Mouse (Mus musculus): ENCODE measurements around the gene Smim24.

Smim24 gene

GRCm38 (mm10) chr10:81422191-81422590 is 29.3 kb downstream of the Smim24 start:
- DNase-seq (ENCODE audit: low read depth, low spot score) = no peak

GRCm38 (mm10) chr10:81422661-81423217 is 29.9 kb downstream of the Smim24 start:
- no peak for DNase-seq (ENCODE audit: low read depth, low spot score)

- no peak for DNase-seq (ENCODE audit: low read depth, low spot score)
These were observed 30.8 kb downstream of the Smim24 start for GRCm38 (mm10) chr10:81423476-81424245.

- DNase-seq (ENCODE audit: low read depth, low spot score) = no peak
These were observed 31.6 kb downstream of the Smim24 start for GRCm38 (mm10) chr10:81424246-81425051.

GRCm38 (mm10) chr10:81425236-81425850 is 32.5 kb downstream of the Smim24 start:
- DNase-seq (ENCODE audit: low read depth, low spot score) = no peak

- no peak for DNase-seq (ENCODE audit: low read depth, low spot score)
These were observed 33.3 kb downstream of the Smim24 start for GRCm38 (mm10) chr10:81426081-81426671.

- no peak for DNase-seq (ENCODE audit: low read depth, low spot score)
These were observed 34.0 kb downstream of the Smim24 start for GRCm38 (mm10) chr10:81426897-81427296.

- DNase-seq (ENCODE audit: low read depth, low spot score) = no peak
These were observed 34.5 kb downstream of the Smim24 start for GRCm38 (mm10) chr10:81427327-81427726.

GRCm38 (mm10) chr10:81427804-81428506 is 35.1 kb downstream of the Smim24 start:
- DNase-seq (ENCODE audit: low read depth, low spot score) = no peak

- no peak for DNase-seq (ENCODE audit: low read depth, low spot score)
These were observed 35.6 kb downstream of the Smim24 start for GRCm38 (mm10) chr10:81428507-81428870.

- no peak for DNase-seq (ENCODE audit: low read depth, low spot score)
These were observed 36.2 kb downstream of the Smim24 start for GRCm38 (mm10) chr10:81429092-81429491.

GRCm38 (mm10) chr10:81429605-81430061 is 36.8 kb downstream of the Smim24 start:
- DNase-seq (ENCODE audit: low read depth, low spot score) = no peak

- peak; percentile 72 for DNase-seq (ENCODE audit: low read depth, low spot score)
These were observed 37.4 kb downstream of the Smim24 start for GRCm38 (mm10) chr10:81430141-81430830.

GRCm38 (mm10) chr10:81430831-81431525 is 38.1 kb downstream of the Smim24 start:
- DNase-seq (ENCODE audit: low read depth, low spot score) = no peak

- no peak for DNase-seq (ENCODE audit: low read depth, low spot score)
These were observed 38.8 kb downstream of the Smim24 start for GRCm38 (mm10) chr10:81431526-81432168.

GRCm38 (mm10) chr10:81432169-81432867 is 39.5 kb downstream of the Smim24 start:
- DNase-seq (ENCODE audit: low read depth, low spot score) = no peak

GRCm38 (mm10) chr10:81432868-81433262 is 40.0 kb downstream of the Smim24 start:
- DNase-seq (ENCODE audit: low read depth, low spot score) = peak; percentile 88

- DNase-seq (ENCODE audit: low read depth, low spot score) = no peak
These were observed 40.9 kb downstream of the Smim24 start for GRCm38 (mm10) chr10:81433541-81434289.

All from retina, adult 2 months (tissue).